Mouse (Mus musculus) colon, adult 2 months (tissue): ENCODE measurements around the gene Uggt2. TPM values are rescaled to one million over a fixed set of nuclear protein-coding genes. Genes with fewer than 3 reads are reported as not detected.

ENCODE experiments used
- polyA plus RNA-seq: library from polyadenylated mRNA; depleted of rRNA; stranded (reverse); fragments of >200 nt; gene quantifications from 2 replicates; pipeline ENCODE4 v1.2.3, GENCODE M21; 2012; rRNA removed

Gene Uggt2
- 0.93 and 1.4 TPM in 2 replicates for polyA plus RNA-seq

GRCm38 (mm10) chr14:119098851-119099569 is at the start of gene Uggt2:
Gene Uggt2, minus strand, starts transcription at chr14:119099430.

GRCm38 (mm10) chr14:119137906-119138785 is 38.9 kb upstream of the Uggt2 start, which contains the start of gene Hs6st3:
Gene Hs6st3, plus strand, starts transcription at chr14:119138341.

GRCm38 (mm10) chr14:118937533-118938492 is 161.4 kb downstream of the Uggt2 start, which contains the start of gene Dnajc3:
Gene Dnajc3, plus strand, starts transcription at chr14:118937976.

Other genes with a start within 250 kb of the Uggt2 start
- 4.6 and 4.9 TPM in 2 replicates for gene Dzip1, start 174.0 kb downstream of the Uggt2 start, polyA plus RNA-seq
- gene Dnajc3, start 161.5 kb downstream of the Uggt2 start, polyA plus RNA-seq: 13.6 and 15.4 TPM in 2 replicates
- 0.16 TPM in 1 of 2 replicates, not detected in the other for gene Hs6st3, start 38.9 kb upstream of the Uggt2 start, polyA plus RNA-seq